Mouse (Mus musculus) brain, embryonic 14.5 days (tissue): ENCODE measurements at regions not wholly inside any gene's neighbourhood (a gene's known extent, or its start where the extent isn't known, plus 50 kb on each side); places are given as distances from the start of the nearest gene placed in this dataset.

ENCODE experiments used
- CTCF ChIP-seq: fragments of 200-500 bp; IDR thresholded peaks from 2 replicates; pipeline ENCODE4 v1.5.1; 2012; ENCODE audit warnings: inconsistent platforms, mild to moderate bottlenecking, moderate library complexity, borderline replicate concordance; ENCODE audit not compliant: insufficient read depth, insufficient read length; ENCODE audit errors: extremely low read depth
- POLR2A ChIP-seq: fragments of 200-500 bp; IDR thresholded peaks from 2 replicates; pipeline ENCODE4 v1.6.1; 2012; ENCODE audit warnings: mild to moderate bottlenecking, inconsistent platforms, borderline replicate concordance; ENCODE audit not compliant: poor library complexity, insufficient read depth, insufficient read length, severe bottlenecking; ENCODE audit errors: extremely low read depth

GRCm38 (mm10) chr1:51681872-51682271 is 203.6 kb upstream of the Nabp1 start:
- TF ChIP-seq POLR2A, result no peak
- TF ChIP-seq CTCF, result no peak
